Mouse (Mus musculus) CD4-positive helper T cell, adult 2 months (primary cell): ENCODE measurements around the gene Gbgt1.
A peak's percentile ranks its signal among the peaks of the same experiment; 100 is the strongest.

Experiments used
- DNase-seq: peaks from one replicate; pipeline ENCODE4 v3.0.0-alpha.2; 2012; ENCODE audit warnings: low read depth, missing footprints, low spot score

Gbgt1 gene

DNA sequence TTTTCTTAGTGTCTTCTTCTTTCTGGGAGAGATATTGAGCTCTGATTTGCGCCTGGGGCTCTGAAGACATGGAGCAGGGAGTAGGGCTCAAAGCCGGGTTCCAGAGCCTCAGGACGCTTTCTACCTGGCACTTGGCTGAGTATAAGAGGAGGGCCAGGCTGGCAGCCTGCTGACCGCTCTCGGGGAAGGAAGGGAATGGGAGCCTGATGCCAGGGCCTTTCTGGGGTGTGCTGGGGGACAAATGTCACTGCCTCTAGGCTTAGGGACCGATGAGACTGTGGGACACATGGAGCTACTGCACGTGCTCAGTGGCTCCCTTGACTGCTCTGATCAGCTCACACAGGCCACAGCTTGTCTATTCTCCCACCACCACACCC, 31.7 kb downstream of the Gbgt1 start:
- no peak for DNase-seq

DNA sequence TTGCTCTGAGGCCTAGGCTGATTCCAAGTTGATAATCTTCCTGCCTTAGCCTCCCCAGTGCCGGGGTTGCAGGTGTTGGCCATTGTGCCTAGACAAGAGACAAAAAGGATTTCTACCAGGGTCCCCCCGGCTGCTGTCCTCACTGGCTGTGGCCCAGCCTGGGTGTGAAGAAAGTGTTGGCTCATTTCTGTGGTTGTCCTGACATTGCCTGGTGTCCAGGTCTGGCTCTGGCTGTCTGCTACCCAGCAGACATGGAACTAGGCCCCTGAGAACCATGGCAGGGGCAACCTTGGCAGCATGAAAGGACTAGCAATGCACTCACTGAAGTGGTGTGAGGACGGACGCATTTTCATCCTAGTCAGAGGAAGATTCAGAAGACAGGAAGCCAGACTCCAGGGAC, 33.2 kb downstream of the Gbgt1 start:
- no peak for DNase-seq

DNA sequence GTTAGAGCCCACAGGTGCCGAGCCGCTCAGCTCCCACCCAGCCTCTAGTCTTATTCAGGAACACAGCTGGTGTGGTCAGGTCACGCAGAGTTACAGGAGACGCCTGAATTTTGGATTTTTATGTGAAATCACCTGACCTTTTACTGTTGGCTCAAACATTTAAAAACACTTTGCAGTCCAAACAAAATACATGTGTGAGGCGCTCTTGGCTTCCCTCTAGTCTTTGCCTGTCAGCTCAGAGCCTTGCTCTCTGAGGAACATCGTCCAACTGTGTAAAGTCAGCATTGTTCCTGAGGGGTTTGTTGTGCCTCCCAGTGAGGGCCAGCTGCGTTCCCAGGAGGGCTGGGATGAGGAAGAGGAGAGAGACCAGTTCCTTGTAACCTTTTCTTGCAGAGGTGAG, 33.6 kb downstream of the Gbgt1 start:
- no peak for DNase-seq

DNA sequence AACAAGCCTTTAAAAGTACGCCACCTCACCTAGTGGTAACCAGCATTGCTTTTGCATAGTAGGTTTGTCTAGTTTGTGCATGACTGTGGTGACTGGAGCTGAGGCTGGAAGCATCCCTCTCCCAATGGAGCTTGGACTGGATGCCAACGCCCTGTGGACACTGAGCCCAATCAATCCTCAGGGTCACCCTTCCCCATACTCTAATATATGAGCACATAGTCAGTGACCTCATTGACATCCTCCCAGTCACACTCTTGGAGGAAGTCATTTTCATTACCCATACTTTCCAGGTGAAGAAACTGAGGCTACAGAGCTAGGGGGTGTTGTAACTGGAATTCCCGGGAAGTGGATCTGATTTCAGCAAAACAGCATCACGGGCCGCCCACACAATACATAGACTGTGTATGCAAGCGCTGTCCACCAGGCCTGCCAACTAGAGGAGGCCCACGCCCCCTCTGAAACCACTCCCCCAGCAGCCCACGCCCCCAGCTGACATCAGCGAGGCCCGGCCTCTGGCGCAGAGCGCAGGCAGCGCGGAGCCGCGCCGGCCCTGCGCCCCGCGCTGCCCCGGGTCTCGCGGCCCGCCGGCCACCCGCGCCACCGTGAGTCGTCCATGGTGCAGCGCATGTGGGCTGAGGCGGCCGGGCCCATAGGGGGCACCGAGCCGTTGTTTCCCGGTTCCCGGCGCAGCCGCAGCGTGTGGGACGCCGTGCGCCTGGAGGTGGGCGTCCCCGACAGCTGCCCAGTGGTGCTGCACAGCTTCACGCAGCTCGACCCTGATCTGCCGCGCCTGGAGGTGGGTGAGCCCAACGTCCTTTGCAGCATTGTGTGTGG, 36.5 kb downstream of the Gbgt1 start:
- DNase-seq, result peak; percentile 90

DNA sequence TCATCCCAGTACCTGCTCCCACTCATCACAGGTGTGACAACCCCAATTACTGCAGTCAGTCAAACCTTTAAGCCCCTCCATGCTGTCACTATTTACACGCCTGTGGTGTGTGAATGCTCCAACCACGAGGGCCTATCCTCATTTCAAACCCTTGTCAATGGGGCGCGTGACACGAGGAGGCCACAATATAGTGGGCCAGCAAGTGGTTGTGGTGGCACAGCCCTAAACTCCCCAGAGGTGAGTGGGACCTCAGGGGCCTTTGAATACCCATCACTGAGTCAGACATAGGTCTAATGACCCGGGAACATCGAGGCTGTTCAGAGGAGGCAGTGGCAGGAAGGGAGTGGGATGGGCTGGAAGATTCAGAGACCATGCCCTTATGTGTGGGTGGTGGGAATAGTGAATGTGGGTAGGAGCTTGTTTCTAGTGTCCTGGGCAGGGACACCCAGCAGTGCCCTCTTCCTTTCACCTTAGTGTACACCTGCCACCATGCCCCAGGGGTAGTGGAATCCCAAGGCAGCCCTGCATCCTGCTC, 37.3 kb downstream of the Gbgt1 start:
- DNase-seq, result no peak

DNA sequence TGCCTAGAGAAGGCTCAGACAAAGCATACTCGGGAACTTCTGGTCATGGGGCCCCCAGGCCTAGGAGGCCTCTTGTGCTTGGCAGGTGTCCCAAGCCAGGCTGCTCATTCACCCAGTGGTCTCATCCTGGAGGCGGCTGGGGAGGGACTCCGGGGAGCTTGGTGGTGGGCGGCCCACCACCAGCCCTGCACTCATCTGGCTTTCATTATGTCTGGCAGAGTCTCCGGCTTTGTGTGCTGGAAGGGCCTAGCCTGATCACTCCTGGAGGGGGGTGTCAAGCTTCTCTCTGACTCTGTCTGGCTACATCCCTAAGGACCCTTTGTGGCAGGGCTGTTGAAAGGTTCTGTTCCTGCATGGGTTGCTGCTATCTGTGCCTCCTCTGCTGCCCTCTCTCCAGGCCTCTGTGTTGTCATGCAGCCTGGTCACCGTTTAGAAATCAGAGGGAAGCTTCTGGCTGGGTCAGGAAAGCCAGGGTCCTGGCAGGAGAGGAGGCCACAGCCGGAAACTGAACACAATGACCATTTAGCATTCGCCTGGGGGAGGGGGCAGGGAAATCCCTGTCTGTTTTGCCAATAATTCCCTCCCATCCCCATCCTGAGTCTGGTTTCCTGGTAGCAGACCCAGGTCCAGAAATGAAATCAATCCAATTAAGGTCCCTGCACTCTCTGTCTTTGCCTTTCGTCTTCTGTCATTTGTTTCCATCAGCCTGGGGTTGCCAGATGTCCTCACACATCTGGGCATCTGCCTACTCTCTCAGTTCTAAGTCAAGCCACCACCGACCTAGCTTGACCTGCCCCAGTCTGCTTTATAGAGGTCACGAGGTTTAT, 38.0 kb downstream of the Gbgt1 start:
- DNase-seq, result no peak

DNA sequence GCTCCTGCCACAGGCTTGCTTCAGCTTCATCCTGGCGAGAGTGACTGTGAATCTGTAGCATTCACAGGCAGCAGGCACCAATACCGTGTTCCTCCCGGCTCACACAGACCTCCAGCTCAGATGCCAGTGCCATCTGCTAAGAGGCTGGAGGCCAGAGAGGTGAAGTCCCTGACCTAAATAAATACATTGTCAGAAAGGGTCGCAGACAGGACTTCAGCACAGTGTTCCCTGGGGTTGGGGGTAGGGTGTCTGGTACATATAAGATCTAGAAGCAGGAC, 38.5 kb downstream of the Gbgt1 start:
- DNase-seq, result no peak

DNA sequence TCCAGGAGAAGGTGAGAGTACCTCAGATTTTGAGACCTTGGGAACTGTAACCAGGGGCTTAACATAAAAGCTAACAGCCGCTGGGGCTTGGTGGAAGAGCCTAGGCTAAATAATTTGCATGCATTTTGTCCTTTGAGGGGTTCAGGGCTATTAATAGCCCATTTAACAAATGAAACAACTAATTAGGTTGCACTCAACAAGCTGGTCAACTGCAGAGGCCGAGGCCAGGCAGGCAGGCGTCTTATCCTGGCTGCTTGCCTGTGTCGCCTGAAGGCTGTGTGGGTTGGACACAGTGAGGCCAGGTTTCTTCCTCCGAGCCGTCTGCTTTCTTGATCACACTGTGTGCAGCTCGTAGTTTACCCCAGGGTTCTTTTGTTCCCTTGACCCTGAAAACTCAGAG, 39.0 kb downstream of the Gbgt1 start:
- DNase-seq, result no peak

DNA sequence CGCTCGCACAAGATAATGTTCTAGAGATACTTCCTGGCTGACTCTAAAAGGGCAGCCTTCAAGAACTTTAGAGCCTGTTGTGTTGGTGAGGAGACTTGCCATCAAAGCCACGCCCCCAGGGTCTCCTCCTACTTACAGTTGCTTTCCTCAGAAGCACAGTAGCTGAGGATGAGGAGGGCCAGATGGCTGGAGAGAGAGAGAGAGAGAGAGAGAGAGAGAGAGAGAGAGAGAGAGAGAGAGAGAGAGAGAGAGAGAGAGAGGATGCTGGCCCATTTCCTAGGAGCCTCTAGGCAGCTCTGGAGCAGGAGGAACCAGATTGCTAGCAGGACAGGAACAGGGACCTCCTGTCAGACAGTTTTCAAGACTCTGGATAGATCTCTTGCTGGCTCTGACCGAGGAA, 39.5 kb downstream of the Gbgt1 start:
- no peak for DNase-seq

DNA sequence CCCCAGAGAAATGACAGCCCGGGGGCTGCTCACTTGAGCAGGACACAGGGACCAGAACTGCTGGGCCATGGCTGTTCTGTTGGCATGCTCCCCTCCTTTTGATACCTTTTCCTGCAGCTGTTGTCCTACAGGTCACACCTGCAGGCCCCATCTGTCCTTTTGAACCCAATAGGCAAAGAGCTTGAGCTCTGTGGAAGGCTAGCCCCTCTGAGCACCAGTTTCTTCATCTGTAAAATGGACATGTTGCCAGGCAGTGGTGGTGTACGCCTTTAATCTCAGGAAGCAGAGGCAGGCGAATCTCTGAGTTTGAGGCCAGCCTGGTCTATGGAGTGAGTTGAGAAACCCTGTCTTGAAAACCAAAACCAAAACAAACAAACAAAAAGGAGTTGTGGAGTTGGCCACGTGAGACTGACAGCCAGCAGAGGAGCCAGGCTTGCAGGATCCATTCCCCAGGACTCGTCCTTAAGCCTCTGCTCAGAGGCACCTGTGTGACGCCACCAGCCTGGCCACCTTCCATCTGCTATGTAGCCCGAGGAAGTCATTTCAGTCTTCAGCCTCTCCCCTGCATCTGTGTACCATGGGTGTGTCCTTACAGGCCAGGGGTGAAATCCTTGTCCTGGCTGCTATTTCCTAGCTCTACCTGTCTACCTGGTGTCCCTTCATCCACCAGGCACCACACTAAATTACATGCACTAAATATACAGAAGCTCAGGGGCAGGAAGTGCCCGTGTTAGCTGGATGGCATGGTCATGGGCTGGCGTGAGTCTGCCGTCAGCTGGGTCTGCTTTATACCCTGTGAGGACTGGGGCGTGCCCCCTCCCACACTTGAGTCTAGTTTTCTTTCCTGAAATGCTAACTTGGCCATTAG, 40.3 kb downstream of the Gbgt1 start:
- no peak for DNase-seq

DNA sequence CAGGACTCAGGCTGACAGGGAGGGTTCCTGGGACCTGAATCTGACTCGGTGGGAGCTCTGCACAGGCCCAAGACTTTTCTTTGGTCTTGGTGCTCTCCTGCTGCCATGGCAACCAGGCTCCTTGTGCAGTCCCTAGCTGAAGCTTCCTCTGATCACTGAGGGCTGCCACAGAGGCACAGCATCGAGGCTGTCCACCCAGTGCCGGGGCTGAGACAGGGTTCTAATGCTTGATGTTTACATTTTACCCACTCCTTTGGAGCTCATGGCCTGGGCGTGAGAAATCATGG, 40.9 kb downstream of the Gbgt1 start:
- no peak for DNase-seq

DNA sequence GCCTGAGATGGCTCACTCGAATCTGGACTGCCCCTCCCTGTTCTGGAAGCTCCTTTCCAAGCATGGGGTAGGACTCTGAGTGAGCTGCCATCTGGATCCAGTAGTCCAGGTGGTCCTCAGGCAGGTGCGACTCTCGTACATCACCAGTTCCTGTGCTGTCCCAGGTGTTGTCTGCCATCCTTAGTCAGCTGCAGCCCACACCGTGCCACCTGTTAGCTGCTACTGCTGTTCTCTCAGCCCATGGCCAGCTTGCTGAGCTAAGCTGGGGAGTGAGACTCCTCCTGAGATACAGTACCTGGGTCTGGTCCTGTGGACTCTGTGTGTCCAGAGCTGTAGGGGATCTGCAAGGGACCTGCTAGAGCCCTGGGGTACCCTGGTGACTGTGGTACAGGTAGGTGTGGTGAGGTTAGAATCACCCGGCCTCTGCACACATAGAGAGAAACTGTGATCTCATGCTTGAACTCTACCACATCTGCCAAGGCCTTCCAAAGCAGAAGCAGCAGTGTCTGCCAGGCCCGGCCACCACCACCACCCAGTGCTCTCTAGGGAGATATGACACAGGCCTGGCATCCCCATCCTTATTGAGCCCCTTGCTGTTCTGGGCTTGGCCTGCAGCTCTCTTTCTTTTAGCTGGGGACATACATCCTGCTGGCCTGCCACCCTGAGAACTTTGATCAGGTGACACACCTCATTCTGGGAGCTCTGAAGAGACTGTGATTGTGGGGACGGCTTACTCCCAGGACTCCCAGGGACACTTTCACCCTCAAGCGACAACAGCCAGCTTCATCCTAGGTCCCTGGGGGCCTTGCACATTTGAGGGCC, 41.5 kb downstream of the Gbgt1 start:
- no peak for DNase-seq

DNA sequence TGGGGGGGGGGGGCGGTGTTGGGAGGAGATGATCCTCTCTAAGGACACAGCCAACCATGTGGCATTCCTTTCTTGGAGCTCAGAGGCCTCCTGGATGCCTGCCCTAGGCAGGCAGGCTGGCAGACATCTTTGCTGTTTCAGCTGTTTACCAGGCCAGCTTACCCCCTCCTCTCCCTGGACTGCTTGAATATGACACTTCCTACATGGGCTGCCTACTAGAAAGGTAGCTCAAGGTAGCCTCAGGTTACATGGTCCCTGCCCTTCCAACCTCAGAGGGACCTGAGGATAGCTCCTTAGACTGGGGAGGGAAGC, 42.1 kb downstream of the Gbgt1 start:
- no peak for DNase-seq

DNA sequence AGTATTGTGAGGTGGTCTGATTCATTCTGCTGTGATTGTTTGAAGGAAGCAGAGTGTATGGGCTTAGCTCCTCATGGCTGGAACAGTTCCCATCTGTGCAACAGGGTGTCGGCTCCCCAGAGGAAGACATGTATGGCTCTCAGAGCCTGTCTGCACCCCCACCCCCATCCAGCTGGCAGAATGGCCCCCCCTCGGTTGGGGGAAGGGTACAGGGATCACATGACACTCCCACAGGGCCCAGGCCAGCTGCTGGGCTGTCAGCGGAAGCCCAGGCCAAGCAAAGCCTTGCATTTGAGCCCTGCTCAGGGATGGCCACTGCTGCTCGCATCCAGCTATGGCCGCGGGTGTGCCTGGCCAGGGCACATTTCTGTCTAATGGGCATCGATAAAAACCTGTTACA, 42.5 kb downstream of the Gbgt1 start:
- DNase-seq, result no peak

DNA sequence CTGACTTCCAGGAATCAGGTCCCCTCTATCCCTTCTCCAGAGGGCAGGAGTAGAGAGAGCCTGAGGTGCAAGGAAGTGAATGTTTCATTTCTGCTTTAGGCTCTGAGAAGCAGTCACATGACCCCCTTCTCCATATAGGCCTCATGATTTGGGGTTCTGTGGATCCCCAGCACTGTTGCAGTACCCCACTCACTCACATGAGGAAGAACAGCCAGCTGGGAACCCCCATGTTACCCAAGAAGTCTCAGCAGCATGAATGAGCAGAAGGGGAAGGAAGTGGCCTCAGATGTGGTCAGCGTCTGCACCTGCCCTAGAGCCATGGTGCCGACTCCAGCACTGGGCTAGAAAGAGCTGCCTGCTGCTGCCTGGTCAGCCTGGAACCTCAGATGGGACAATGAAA, 43.3 kb downstream of the Gbgt1 start:
- peak; percentile 76 for DNase-seq

DNA sequence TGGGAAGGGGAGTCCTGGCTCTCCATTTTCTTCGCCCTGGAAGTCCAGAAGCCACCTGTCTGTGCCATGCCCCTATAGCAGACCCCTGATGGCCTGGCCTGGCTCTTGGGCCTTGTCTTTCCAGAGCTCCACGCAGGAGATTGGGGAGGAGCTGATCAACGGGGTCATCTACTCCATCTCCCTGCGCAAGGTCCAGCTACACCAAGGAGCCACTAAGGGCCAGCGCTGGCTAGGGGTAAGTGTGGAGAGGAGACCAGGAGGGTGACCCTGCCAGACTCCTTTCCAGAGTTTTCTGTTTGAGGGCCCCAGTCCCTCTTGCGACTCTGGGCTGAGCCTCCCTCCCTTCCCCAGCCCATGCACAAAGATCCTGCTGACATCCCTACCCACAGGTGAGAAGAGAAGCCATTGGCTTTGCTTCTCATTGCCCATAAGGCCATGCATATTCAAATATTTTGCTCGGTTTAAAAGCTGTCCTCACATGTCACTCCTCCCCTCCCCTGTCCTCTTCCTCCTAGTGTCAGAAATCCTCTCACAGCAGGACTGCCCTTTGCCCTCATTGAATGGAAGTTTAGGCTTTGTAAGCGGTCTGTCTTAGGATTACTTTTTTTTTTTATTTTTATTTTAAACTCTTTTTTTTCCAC, 44.0 kb downstream of the Gbgt1 start:
- DNase-seq, result no peak

DNA sequence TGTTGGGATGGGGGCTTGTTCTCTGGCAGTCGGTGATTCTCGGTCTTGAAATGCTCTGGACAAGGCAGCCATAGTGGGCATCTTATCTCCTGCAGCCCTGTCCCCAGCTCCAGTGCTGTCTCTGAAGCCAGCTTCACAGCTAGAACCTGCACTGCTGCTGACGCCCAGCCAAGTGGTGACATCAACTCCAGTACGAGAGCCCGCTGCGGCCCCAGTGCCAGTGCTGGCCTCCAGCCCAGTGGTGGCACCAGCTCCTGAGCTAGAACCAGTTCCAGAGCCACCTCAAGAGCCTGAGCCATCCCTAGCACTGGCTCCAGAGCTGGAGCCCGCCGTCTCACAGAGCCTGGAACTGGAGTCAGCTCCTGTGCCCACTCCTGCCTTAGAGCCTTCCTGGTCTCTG, 47.2 kb downstream of the Gbgt1 start:
- DNase-seq, result no peak

DNA sequence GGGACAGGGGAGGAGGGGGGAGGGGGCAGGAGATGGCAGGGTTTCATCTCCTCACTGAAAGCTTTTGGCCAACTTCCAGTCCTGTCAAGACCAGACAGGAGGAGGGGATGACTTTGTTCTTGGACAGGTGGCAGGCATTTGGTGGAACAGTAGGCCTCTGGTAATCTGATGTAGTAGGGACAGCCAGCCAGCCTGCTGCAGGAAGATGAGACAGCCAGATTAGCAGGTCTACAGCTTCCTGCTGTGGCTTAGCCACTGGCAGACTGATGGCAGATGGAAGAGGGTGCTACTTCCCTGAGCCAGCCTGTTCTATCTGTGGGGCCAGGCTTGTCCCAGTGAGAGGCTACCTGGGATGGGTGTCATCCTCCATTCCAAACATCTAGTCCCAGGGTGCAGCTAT, 49.3 kb downstream of the Gbgt1 start:
- peak; percentile 58 for DNase-seq

DNA sequence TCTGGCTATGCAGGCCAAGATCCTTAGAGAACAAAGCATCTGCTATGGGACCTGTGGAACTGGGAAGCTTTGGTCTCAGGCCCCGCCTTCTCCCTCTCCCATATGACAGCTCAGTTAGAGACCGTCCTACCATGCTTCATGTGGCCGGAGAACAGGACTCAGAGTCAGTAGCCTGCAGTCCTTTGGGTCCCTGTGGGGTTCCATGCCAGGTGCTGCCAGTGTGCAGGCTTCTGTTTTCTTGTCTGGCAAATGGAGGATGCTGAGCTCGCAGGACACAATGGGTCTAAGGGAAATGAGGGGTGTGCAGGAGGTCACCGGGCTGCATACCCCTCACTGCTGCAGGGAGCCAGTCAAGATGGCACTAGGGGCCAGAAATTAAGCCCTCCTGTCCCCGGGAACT, 49.9 kb downstream of the Gbgt1 start:
- DNase-seq, result no peak

DNA sequence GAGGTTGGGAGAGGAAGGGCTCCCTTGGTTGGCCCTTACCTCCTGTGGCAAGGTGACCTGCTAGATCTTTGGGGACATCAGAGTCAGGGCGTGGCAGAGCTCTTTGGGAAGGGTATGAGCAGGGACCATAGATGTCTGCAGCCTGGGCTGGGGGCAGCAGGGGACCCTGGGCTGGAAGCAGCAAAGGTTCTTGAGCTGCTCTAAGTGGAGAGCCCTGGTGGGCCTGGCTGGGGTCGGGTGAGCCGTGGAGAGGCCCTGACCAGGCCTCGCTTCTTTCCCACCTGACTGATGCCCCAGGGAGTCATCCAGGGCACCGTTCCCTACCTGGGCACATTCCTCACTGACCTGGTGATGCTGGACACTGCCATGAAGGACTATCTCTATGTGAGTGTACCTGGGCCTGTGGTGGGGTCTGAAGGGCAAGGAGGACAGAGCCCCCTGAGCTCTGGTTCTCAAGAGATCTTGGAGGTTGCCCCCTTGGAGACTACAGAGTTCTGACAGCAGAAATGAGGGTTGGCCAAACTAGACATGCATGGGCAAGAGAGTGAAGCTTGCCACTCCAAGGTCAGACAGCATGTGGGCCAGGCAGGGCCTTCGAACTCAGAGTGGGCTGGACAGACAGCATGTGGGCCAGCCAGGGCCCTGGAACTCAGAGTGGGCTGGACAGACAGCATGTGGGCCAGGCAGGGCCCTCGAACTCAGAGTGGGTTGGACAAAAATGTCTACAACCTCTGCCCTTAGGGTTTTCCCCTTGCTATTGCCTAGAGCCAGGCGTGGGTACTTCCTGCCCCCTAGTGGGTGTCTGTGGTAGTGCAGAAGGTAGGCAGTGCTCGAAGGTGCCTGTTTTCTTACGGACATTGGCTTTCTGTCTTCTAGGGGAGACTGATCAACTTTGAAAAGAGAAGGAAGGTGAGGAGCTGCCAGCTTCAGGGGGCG, 50.8 kb downstream of the Gbgt1 start:
- peak; percentile 86 for DNase-seq
